Mouse (Mus musculus) E14TG2a.4 (cell line): ENCODE results near the gene Gm20388.

Experiments
- CTCF ChIP-seq: conservative IDR thresholded peaks from 2 replicates; pipeline ENCODE4 v1.5.1; 2014; ENCODE audit warnings: low read length
- NANOG ChIP-seq: IDR thresholded peaks from 2 replicates; pipeline ENCODE4 v1.6.1; 2014; ENCODE audit warnings: borderline replicate concordance, low read length, mixed read lengths
- POU5F1 ChIP-seq: IDR thresholded peaks from 2 replicates; pipeline ENCODE4 v1.6.1; 2014; ENCODE audit warnings: low read length, borderline replicate concordance

DNA sequence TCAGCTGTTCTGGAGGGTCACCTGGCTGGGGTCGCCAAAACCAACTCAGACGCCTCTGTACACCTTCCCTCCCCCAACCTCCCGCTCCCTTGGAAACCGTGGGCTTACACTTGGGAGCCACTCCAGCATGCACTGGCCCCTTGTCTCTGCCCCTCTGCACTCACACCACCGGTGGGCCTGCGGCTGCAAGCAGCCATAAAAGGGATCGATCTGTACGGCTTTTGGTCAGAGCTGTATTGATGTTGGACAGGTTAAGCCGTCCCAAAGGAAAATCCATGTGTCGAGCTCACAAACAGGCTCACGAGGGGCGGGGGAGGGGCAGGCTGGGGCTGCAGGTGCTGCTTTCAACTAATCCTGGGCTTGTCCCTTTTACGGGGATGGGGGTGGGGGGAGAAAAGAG is 632.4 kb downstream of the Gm20388 start:
- TF ChIP-seq CTCF (no peak), NANOG (no peak), POU5F1 (no peak)
